Mouse (Mus musculus) lung, adult 2 months (tissue): ENCODE results near the gene Kctd14.

Experiments used
- CTCF ChIP-seq: fragments of 200-500 bp; IDR thresholded peaks from 2 replicates; pipeline ENCODE4 v1.5.1; 2011; ENCODE audit warnings: mild to moderate bottlenecking, low read length, control low read depth; ENCODE audit not compliant: insufficient read depth
- POLR2A ChIP-seq: fragments of 200-500 bp; IDR thresholded peaks from 2 replicates; pipeline ENCODE4 v1.6.1; 2011; ENCODE audit warnings: low read depth, mild to moderate bottlenecking, control low read depth, low read length, borderline replicate concordance; ENCODE audit errors: extremely low read depth

- no peak for TF ChIP-seq CTCF
- no peak for TF ChIP-seq POLR2A
These were observed 32.0 kb upstream of the Kctd14 start for GRCm38 (mm10) chr7:97419163-97419562.
